Mouse (Mus musculus) ES-E14 (cell line): ENCODE results near the gene Ezr. TPM values are rescaled to one million over a fixed set of nuclear protein-coding genes. Genes with fewer than 3 reads are reported as not detected.

Experiments
- DNase-seq: peaks from one replicate; pipeline ENCODE4 v3.0.0-alpha.2; 2013; ENCODE audit warnings: low read depth, low spot score
- H3K27ac ChIP-seq: 2 replicates; pipeline ENCODE4 v1.5.1; 2012; ENCODE audit warnings: low read depth, mild to moderate bottlenecking, low read length, moderate library complexity, mixed read lengths; ENCODE audit not compliant: poor library complexity, insufficient read depth, severe bottlenecking
- H3K36me3 ChIP-seq: 2 replicates; pipeline ENCODE4 v1.6.1; 2012; ENCODE audit warnings: mild to moderate bottlenecking, low read length, moderate library complexity, mixed read lengths; ENCODE audit not compliant: control insufficient read depth, poor library complexity, insufficient read depth, severe bottlenecking
- H3K4me1 ChIP-seq, 2 experiments: fragments of 150-350 bp in 1 of 2; sonication (generic) in 1 of 2; 2 replicates each; pipeline ENCODE4 v1.6.1; 2012; ENCODE audit warnings: low read length in 2 of 2, mild to moderate bottlenecking in 1 of 2, mixed read lengths in 1 of 2; ENCODE audit not compliant: control insufficient read depth in 2 of 2, insufficient read depth in 2 of 2, poor library complexity in 1 of 2
- H3K4me3 ChIP-seq, 2 experiments: fragments of 150-350 bp in 1 of 2; sonication (generic) in 1 of 2; 2 replicates each; pipeline ENCODE4 v1.5.1; 2012; ENCODE audit warnings: low read length in 2 of 2, low read depth in 1 of 2, mild to moderate bottlenecking in 1 of 2, mixed read lengths in 1 of 2; ENCODE audit not compliant: insufficient read depth in 1 of 2, poor library complexity in 1 of 2, severe bottlenecking in 1 of 2
- H3K9ac ChIP-seq: 2 replicates; pipeline ENCODE4 v1.6.1; 2012; ENCODE audit warnings: low read depth, mild to moderate bottlenecking, low read length, mixed read lengths; ENCODE audit not compliant: poor library complexity, insufficient read depth, severe bottlenecking
- H3K9me3 ChIP-seq: fragments of 150-350 bp; sonication (generic); 2 replicates; pipeline ENCODE4 v1.6.1; 2012; ENCODE audit warnings: low read depth, mild to moderate bottlenecking, low read length; ENCODE audit not compliant: control insufficient read depth, insufficient read depth
- CHD2 ChIP-seq: IDR thresholded peaks from 2 replicates; pipeline ENCODE4 v1.6.1; 2014; ENCODE audit warnings: mild to moderate bottlenecking, low read depth, low read length, inconsistent platforms
- HCFC1 ChIP-seq: IDR thresholded peaks from 2 replicates; pipeline ENCODE4 v1.6.1; 2012; ENCODE audit warnings: low read length, inconsistent platforms, borderline replicate concordance; ENCODE audit not compliant: insufficient read depth
- MAFK ChIP-seq: IDR thresholded peaks from 2 replicates; pipeline ENCODE4 v1.6.1; 2014; ENCODE audit warnings: mild to moderate bottlenecking, low read depth, low read length, inconsistent platforms; ENCODE audit not compliant: insufficient read depth
- ZC3H11A ChIP-seq: IDR thresholded peaks from 2 replicates; pipeline ENCODE4 v1.6.1; 2012; ENCODE audit warnings: low read depth, mild to moderate bottlenecking, inconsistent platforms, low read length, borderline replicate concordance
- ZNF384 ChIP-seq: IDR thresholded peaks from 2 replicates; pipeline ENCODE4 v1.6.1; 2012; ENCODE audit warnings: low read depth, low read length, inconsistent platforms
- in situ Hi-C, 2 experiments: fragments of 600-800 bp; cut with MboI; formaldehyde crosslinking; loops; one replicate each; pipeline ENCODE4 v1.15.1; 2025; ENCODE audit warnings: low sequenced_read_pairs in 2 of 2, inconsistent platforms in 1 of 2; ENCODE audit not compliant: unreplicated experiment in 2 of 2
- total RNA-seq: library from RNA; depleted of rRNA; stranded (reverse); fragments of 300-350 nt; gene quantifications from 2 replicates; pipeline ENCODE4 v1.2.3, GENCODE M21; 2012

The Ezr gene
- total RNA-seq, 1 experiment: 131 TPM

- Histone ChIP-seq H3K27ac (peak overlapping the region; percentile 35), H3K9ac (peak overlapping the region; percentile 19; the same call in 1 of the 2 replicates), H3K4me3 (no peak overlapping the region; a peak in 2 of 4 replicates), H3K4me1 (peaks cover 0 to 17% of the 10 kb centered on the region in 2 experiments; a peak in 2 of 4 replicates), H3K36me3 (peaks cover 55% of the 10 kb centered on the region), H3K9me3 (peaks cover 8% of the 10 kb centered on the region; the same call in 1 of the 2 replicates)
- DNase-seq: no peak
- in situ Hi-C loops: no loop called here
- TF ChIP-seq MAFK (no peak), ZNF384 (no peak), HCFC1 (no peak), ZC3H11A (no peak), CHD2 (no peak)
Measured at GRCm38 (mm10) chr17:6757902-6758301, 24.7 kb downstream of the Ezr start.

- Histone ChIP-seq H3K4me3 (no peak overlapping the region), H3K9me3 (peaks cover 12% of the 10 kb centered on the region; the same call in 1 of the 2 replicates), H3K27ac (no peak overlapping the region), H3K36me3 (peaks cover 74% of the 10 kb centered on the region), H3K4me1 (peaks cover 0 to 17% of the 10 kb centered on the region in 2 experiments; a peak in 2 of 4 replicates), H3K9ac (no peak overlapping the region)
- DNase-seq: no peak
- in situ Hi-C loops: no loop called here
- TF ChIP-seq ZNF384 (no peak), ZC3H11A (no peak), CHD2 (no peak), MAFK (no peak), HCFC1 (no peak)
Measured at GRCm38 (mm10) chr17:6755873-6756272, 26.7 kb downstream of the Ezr start.

- in situ Hi-C loops: no loop called here
- Histone ChIP-seq H3K9me3 (peaks cover 17% of the 10 kb centered on the region; the same call in 1 of the 2 replicates), H3K27ac (no peak overlapping the region), H3K4me1 (peaks cover 0 to 14% of the 10 kb centered on the region in 2 experiments; a peak in 2 of 4 replicates), H3K9ac (no peak overlapping the region), H3K36me3 (peaks cover 81% of the 10 kb centered on the region), H3K4me3 (no peak overlapping the region)
- DNase-seq: no peak
- TF ChIP-seq ZNF384 (no peak), HCFC1 (no peak), CHD2 (no peak), MAFK (no peak), ZC3H11A (no peak)
Measured at GRCm38 (mm10) chr17:6755176-6755575, 27.4 kb downstream of the Ezr start.

- Histone ChIP-seq H3K4me1 (no peaks in the 10 kb centered on the region; a peak in 1 of 4 replicates), H3K36me3 (peaks cover 91% of the 10 kb centered on the region), H3K4me3 (no peak overlapping the region), H3K9ac (no peak overlapping the region), H3K27ac (peak overlapping the region; percentile 63; the same call in 1 of the 2 replicates), H3K9me3 (peaks cover 33% of the 10 kb centered on the region)
- DNase-seq: no peak
- in situ Hi-C loops: no loop called here
- TF ChIP-seq HCFC1: no peak
- TF ChIP-seq MAFK: no peak
- TF ChIP-seq ZC3H11A: no peak
- no peak for TF ChIP-seq ZNF384
- no peak for TF ChIP-seq CHD2
Measured at GRCm38 (mm10) chr17:6752375-6752774, 30.2 kb downstream of the Ezr start.
